Mouse (Mus musculus) lung, adult 2 months (tissue): Measurements from ENCODE around the gene Fasn.

Experiments
- CTCF ChIP-seq: fragments of 200-500 bp; IDR thresholded peaks from 2 replicates; pipeline ENCODE4 v1.5.1; 2011; ENCODE audit warnings: mild to moderate bottlenecking, low read length, control low read depth; ENCODE audit not compliant: insufficient read depth
- POLR2A ChIP-seq: fragments of 200-500 bp; IDR thresholded peaks from 2 replicates; pipeline ENCODE4 v1.6.1; 2011; ENCODE audit warnings: low read depth, mild to moderate bottlenecking, control low read depth, low read length, borderline replicate concordance; ENCODE audit errors: extremely low read depth

DNA sequence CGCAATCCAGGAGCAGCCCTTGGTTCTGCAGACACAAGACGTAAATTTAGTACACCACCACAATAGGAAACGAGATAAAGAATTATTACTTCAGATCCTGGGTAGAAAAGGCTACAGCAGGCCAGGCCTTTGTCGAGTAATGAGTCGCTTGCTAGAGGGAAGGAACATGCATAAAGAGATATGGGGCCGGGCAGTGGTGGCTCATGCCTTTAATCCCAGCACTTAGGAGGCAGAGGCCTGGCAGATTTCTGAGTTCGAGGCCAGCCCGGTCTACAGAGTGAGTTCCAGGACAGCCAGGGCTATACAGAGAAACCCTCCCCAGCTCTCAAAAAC is 27.8 kb downstream of the Fasn start:
- TF ChIP-seq CTCF: no peak
- TF ChIP-seq POLR2A: no peak
